Mouse (Mus musculus) heart, postnatal 25 days (tissue): Measurements from ENCODE around the gene Zscan29. TPM values are rescaled to one million over a fixed set of nuclear protein-coding genes. Genes with fewer than 3 reads are reported as not detected.
"Not testable (repeated sequence)": the region's sequence is repeated elsewhere in the genome, so short reads cannot be mapped to it uniquely, and the experiment has no call there.

Experiments
- DNase-seq: peaks from one replicate; pipeline ENCODE4 v3.0.0; 2022; ENCODE audit warnings: low spot score
- intact Hi-C: fragments of 180-260 bp; cut with DNase I; formaldehyde crosslinking; loops from one replicate; pipeline ENCODE4 v1.15.1; 2025
- total RNA-seq, 2 experiments: library from RNA; stranded (reverse); gene quantifications; 2 replicates each; pipeline ENCODE4 v1.2.3; 2021

The Zscan29 gene
- total RNA-seq, 2 experiments from 2014 or later = 6.6 to 8.2 TPM

- intact Hi-C loops = loop anchor here (2.0 kb wide), 1 partner anchor 31 kb away; the partner anchor contains the start of genes Tubgcp4 and Zscan29
- DNase-seq = peak; percentile 12
These were observed 31.5 kb downstream of the Zscan29 start for GRCm38 (mm10) chr2:121139266-121140017.

- intact Hi-C loops = no loop called here
- DNase-seq = no peak
These were observed 33.6 kb downstream of the Zscan29 start for GRCm38 (mm10) chr2:121137371-121137770.

GRCm38 (mm10) chr2:121132822-121133221 is 38.1 kb downstream of the Zscan29 start:
- DNase-seq = no peak
- intact Hi-C loops = no loop called here

GRCm38 (mm10) chr2:121128865-121129620 is 41.9 kb downstream of the Zscan29 start:
- DNase-seq = no peak
- intact Hi-C loops = no loop called here

- intact Hi-C loops = no loop called here
- DNase-seq = no peak
These were observed 43.4 kb downstream of the Zscan29 start for GRCm38 (mm10) chr2:121127536-121127935.

- intact Hi-C loops, DNase-seq: not testable (repeated sequence)
These were observed 44.6 kb downstream of the Zscan29 start for GRCm38 (mm10) chr2:121126302-121126701.

- intact Hi-C loops = no loop called here
- DNase-seq = no peak
These were observed 51.7 kb downstream of the Zscan29 start for GRCm38 (mm10) chr2:121119260-121119659.

GRCm38 (mm10) chr2:121115418-121115817 is 55.5 kb downstream of the Zscan29 start:
- intact Hi-C loops = no loop called here
- DNase-seq = no peak

GRCm38 (mm10) chr2:121109695-121110094 is 61.2 kb downstream of the Zscan29 start, which contains the start of gene Tgm7:
Tgm7 (minus strand) TSS chr2:121109795.
- intact Hi-C loops = loop anchor here (10.0 kb wide), 1 partner anchor 125 kb away; no protein-coding TSS in a partner anchor
- DNase-seq = no peak

Other genes starting within 250 kb of the Zscan29 start
- gene Ubr1, start 200.4 kb downstream of the Zscan29 start, total RNA-seq = 10 to 100 TPM; 21.6 to 22.1 TPM
- 1 to 10 TPM; 3.5 to 4.9 TPM for gene Tmem62, start 194.1 kb downstream of the Zscan29 start, total RNA-seq
- 10 to 100 TPM; 27.9 to 33.7 TPM for gene Ccndbp1, start 162.7 kb downstream of the Zscan29 start, total RNA-seq
- gene Epb42, start 134.1 kb downstream of the Zscan29 start, total RNA-seq = under 1 TPM; 0.21 to 0.95 TPM
- not detected for gene Tgm5, start 85.3 kb downstream of the Zscan29 start, total RNA-seq
- not detected for gene Tgm7, start 61.3 kb downstream of the Zscan29 start, total RNA-seq
- gene Adal, start 30.7 kb downstream of the Zscan29 start, total RNA-seq = 1 to 10 TPM; 8.0 to 9.9 TPM
- gene Lcmt2, start 30.5 kb downstream of the Zscan29 start, total RNA-seq = 1 to 10 TPM; 9.5 to 9.7 TPM
- 10 to 100 TPM; 11.4 to 17.6 TPM for gene Tubgcp4, start 471 bp downstream of the Zscan29 start, total RNA-seq
- 10 to 100 TPM; 28.4 to 28.9 TPM for gene Trp53bp1, start 100.3 kb upstream of the Zscan29 start, total RNA-seq
- 1 to 10 TPM; 4.5 to 5.1 TPM for gene Map1a, start 118.5 kb upstream of the Zscan29 start, total RNA-seq
- gene Ppip5k1, start 184.3 kb upstream of the Zscan29 start, total RNA-seq = 10 to 100 TPM; 48.0 to 50.5 TPM
- gene Ckmt1, start 186.6 kb upstream of the Zscan29 start, total RNA-seq = 1 to 10 TPM; 1.3 to 2.4 TPM
- gene Strc, start 216.0 kb upstream of the Zscan29 start, total RNA-seq = not detected
- 100 to 1,000 TPM; 146 to 167 TPM for gene Pdia3, start 242.7 kb upstream of the Zscan29 start, total RNA-seq
- gene Catsper2, start 242.7 kb upstream of the Zscan29 start, total RNA-seq = 1 to 10 TPM; 2.3 to 2.9 TPM